Mouse (Mus musculus) liver (tissue): ENCODE data around the gene BC107364.
A peak's percentile ranks its signal among the peaks of the same experiment; 100 is the strongest.
"Not testable (repeated sequence)": the region's sequence is repeated elsewhere in the genome, so short reads cannot be mapped to it uniquely, and the experiment has no call there.

ENCODE experiments used
- DNase-seq: peaks from one replicate; pipeline ENCODE4 v3.0.0-alpha.2; 2020; ENCODE audit warnings: mixed read lengths

Gene BC107364

GRCm38 (mm10) chr3:96411821-96412220, 40.3 kb downstream of the BC107364 start:
- DNase-seq = no peak

- DNase-seq = no peak
These were observed 41.1 kb downstream of the BC107364 start for GRCm38 (mm10) chr3:96410966-96411365.

- peak; percentile 67 for DNase-seq
These were observed 42.3 kb downstream of the BC107364 start for GRCm38 (mm10) chr3:96409701-96410246.

- DNase-seq = not testable (repeated sequence)
These were observed 44.0 kb downstream of the BC107364 start for GRCm38 (mm10) chr3:96408111-96408510.

- DNase-seq = no peak
These were observed 46.3 kb downstream of the BC107364 start for GRCm38 (mm10) chr3:96405541-96406503.

DNA sequence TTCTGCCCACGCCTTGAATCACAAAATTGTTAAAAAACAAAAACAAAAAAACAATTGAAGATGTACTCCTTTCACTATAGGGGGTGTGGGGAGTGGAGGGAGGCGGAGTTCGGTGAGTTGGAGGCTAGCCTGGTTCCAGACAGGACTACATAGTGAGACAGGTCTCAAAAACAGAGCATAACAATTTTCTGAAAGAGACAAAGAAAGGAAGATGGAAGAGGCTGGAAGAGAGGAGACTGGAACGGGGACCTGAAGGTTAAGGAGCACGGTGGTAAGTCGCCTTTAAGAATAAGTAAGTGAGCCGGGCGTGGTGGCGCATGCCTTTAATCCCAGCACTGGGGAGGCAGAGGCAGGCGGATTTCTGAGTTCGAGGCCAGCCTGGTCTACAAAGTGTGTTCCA, 47.1 kb downstream of the BC107364 start:
- DNase-seq = no peak

DNA sequence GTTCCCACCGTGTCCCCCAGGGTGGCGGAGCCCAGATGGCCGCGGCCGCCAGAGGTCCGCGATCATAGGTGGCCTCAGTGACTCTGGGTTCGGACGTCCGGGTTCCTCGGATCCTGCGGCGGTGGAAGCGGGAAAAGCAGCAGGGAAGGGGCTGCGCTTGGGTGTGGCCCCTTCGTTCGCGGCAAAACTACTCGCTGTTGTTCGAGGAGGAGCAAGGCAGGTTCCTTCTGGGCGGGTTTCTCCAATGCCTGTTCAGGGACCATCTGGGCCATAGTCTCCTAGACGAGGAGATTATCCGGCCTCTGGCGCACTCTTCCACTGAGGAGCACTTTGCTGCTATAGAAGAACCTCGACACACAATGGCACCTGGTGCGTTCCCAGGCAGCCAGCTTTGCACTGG, 47.7 kb downstream of the BC107364 start:
- DNase-seq = no peak

DNA sequence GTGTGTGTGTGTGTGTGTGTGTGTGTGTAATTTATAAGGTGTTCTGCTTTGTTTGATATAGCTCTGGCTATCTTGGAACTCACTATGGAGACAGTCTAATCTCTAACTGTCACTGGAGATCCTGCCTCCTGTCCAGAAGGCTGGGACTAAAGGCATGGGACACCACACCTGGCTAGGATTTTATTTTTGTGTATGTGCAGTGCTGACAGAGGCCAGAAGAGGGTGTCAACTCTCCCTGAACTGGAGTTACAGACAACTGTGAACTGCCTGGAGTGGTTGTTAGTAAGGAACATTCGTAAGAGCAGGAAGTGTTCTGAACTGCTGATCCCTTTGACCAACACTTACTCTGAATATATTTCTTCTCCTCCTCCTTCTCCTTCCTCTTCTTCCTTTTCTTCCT, 49.1 kb downstream of the BC107364 start:
- DNase-seq = peak; percentile 26

DNA sequence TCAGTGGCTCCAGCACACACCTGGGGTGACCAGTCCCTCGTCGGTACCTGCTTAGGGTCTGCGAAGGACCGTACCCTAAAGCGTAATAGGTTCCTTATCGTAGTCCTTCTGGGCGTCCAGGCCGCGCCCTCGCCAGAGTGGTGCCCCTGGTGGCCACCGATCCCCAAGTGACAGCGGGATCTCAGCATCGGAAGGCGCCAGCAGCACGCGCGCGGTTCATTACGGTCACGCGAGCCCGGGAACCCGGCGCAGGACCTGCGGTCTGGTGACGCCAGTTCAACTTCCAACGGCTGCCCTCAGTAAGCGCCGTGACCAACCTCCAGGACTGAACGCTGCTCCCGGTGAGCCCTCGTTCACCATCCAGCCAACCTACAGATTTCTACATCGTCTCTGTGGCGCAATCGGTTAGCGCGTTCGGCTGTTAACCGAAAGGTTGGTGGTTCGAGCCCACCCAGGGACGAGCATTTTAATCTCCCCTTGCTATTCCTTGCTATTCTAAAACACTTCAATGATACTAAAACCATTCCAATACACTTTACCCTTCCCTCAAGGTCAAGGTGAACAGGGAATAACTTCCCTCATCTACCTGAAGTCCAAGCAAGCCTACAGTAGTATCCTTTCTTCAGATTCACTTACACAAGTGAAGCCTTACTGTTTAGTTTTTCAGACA, 50.1 kb downstream of the BC107364 start:
- DNase-seq = peak; percentile 83

GRCm38 (mm10) chr3:96401474-96401831, 50.7 kb downstream of the BC107364 start:
- no peak for DNase-seq

DNA sequence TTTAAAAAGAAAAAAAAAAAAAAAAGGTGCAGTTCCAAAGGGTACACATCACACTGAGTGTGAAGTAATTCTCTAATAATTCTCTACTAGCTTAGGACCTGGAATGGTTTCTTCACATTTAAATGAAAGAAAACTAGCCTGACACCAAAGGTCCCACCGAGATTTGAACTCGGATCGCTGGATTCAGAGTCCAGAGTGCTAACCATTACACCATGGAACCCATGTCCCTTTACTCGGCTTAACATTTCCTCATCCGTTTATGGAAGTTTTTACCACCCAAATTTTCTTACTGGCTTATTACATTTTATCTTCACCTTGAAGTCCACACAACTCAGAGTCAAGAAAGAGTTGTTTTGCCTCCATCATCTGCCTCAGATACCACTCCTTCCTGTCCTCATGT, 53.2 kb downstream of the BC107364 start:
- DNase-seq = peak; percentile 70

- DNase-seq = no peak
These were observed 55.2 kb downstream of the BC107364 start for GRCm38 (mm10) chr3:96396857-96397256.

DNA sequence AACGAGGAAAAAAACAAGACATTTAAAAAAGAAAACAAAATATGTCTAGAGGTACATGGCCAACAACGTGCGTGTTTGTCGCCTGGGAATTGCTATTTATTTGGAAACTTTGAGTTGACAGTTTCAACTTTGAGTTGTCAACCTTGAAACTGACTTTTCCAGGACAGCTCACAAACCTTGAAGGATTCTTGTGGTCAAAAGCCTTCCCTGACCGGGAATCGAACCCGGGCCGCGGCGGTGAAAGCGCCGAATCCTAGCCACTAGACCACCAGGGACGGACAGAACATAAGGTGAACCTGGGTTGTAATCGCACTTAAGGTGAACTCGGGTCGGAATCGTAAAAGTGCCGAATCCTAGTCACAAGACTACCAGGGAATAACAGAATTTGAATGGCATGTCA, 64.9 kb downstream of the BC107364 start:
- DNase-seq = not testable (repeated sequence)
